Mouse (Mus musculus) liver, embryonic 14.5 days (tissue): Measurements from ENCODE around the gene Cyb5r1. TPM values are rescaled to one million over a fixed set of nuclear protein-coding genes. Genes with fewer than 3 reads are reported as not detected.
A peak's percentile ranks its signal among the peaks of the same experiment; 100 is the strongest.
"Not testable (repeated sequence)": the region's sequence is repeated elsewhere in the genome, so short reads cannot be mapped to it uniquely, and the experiment has no call there.

ENCODE experiments used
- ATAC-seq: fragments of 200-750 bp; cut with Nextera tagmentation; 2 replicates; pipeline ENCODE4 v1.8.0; 2017; ENCODE audit warnings: moderate number of reproducible peaks, mild to moderate bottlenecking, moderate library complexity; ENCODE audit not compliant: insufficient read depth
- DNase-seq, 3 experiments: peaks; one replicate each; pipeline ENCODE4 v3.0.0-alpha.2; 2012 to 2013; ENCODE audit warnings: low read depth in 3 of 3, low spot score in 3 of 3
- H3K27ac ChIP-seq: fragments of 300-500 bp; sonication (generic); 2 replicates; pipeline ENCODE4 v1.5.1; 2014; ENCODE audit warnings: moderate library complexity, mild to moderate bottlenecking, control low read depth, inconsistent platforms
- H3K27me3 ChIP-seq: fragments of 300-500 bp; sonication (generic); 2 replicates; pipeline ENCODE4 v1.6.1; 2014; ENCODE audit warnings: mild to moderate bottlenecking, low read length, moderate library complexity; ENCODE audit not compliant: control insufficient read depth, insufficient read depth
- H3K36me3 ChIP-seq: fragments of 300-500 bp; sonication (generic); replicated peaks from 2 replicates; pipeline ENCODE4 v1.6.1; 2014; ENCODE audit warnings: low read depth; ENCODE audit not compliant: control insufficient read depth, insufficient read depth
- H3K4me1 ChIP-seq, 2 experiments: fragments of 200-500 bp in 1 of 2; fragments of 300-500 bp in 1 of 2; sonication (generic) in 1 of 2; replicated peaks; 2 replicates each; pipeline ENCODE4 v1.6.1; 2012 to 2014; ENCODE audit warnings: antibody characterized with exemption in 1 of 2, inconsistent platforms in 1 of 2, low read length in 1 of 2; ENCODE audit not compliant: control insufficient read depth in 2 of 2, insufficient read depth in 2 of 2
- H3K4me2 ChIP-seq: fragments of 300-500 bp; sonication (generic); 2 replicates; pipeline ENCODE4 v1.6.1; 2014; ENCODE audit warnings: low read depth, mild to moderate bottlenecking, control low read depth, moderate library complexity
- H3K4me3 ChIP-seq, 2 experiments: fragments of 200-500 bp in 1 of 2; fragments of 300-500 bp in 1 of 2; sonication (generic) in 1 of 2; 2 replicates each; pipeline ENCODE4 v1.5.1; 2012 to 2014; ENCODE audit warnings: low read depth in 2 of 2, low read length in 2 of 2, mild to moderate bottlenecking in 2 of 2, control low read depth in 1 of 2, inconsistent platforms in 1 of 2, moderate library complexity in 1 of 2; ENCODE audit not compliant: insufficient read depth in 1 of 2
- H3K9ac ChIP-seq: fragments of 300-500 bp; sonication (generic); replicated peaks from 2 replicates; pipeline ENCODE4 v1.6.1; 2014; ENCODE audit warnings: mild to moderate bottlenecking, control low read depth, moderate library complexity
- H3K9me3 ChIP-seq: fragments of 300-500 bp; sonication (generic); 2 replicates; pipeline ENCODE4 v1.6.1; 2016; ENCODE audit warnings: low read length, mixed read lengths; ENCODE audit not compliant: control insufficient read depth
- CTCF ChIP-seq: IDR thresholded peaks from 2 replicates; pipeline ENCODE4 v1.5.1; 2016; ENCODE audit warnings: antibody characterized with exemption, low read depth, control low read depth
- EP300 ChIP-seq: IDR thresholded peaks from 2 replicates; pipeline ENCODE4 v1.6.1; 2016; ENCODE audit warnings: antibody characterized with exemption, low read depth
- WGBS: fragments of 180-500 bp; shearing (Covaris S2); extraction: QIAGEN DNeasy Blood & Tissue Kit; methylation state at CpG from one replicate; pipeline ENCODE4 v1.1.7; 2014; ENCODE audit not compliant: insufficient replicate concordance; 5-methylcytosine and 5-hydroxymethylcytosine counted together
- polyA plus RNA-seq, 2 experiments: library from polyadenylated mRNA; depleted of rRNA in 1 of 2; stranded (reverse) in 1 of 2; unstranded in 1 of 2; fragments of >200 nt; fragmentation: Nextera tagmentation in 1 of 2; extraction: Ambion mirVana in 1 of 2; gene quantifications; 2 replicates each; pipeline versions ENCODE4 v1.2.1 to v1.2.3; 2012 to 2014

Gene Cyb5r1
- polyA plus RNA-seq, 2 experiments, result 10.9 to 14.9 TPM

DNA sequence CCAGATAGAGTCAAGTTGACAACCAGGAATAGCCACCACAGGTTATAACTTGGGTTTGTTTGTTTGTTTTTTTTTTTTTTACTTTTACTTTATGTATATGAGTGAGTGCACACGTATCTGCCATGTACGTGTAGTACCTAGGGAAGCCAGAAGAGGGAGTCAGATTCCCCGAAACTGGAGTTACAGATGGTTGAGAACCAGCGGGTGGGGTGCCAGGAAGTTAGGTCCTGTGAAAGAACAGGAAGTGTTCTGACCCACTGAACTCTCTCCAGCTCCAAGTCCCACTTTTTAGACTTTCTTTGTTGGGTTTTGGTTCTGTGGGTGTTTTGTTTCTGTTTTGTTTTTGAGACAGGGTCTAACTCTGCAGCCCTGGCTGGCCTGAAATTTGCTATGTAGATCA, 30.1 kb downstream of the Cyb5r1 start:
- no peak overlapping the region for H3K27ac ChIP-seq
- H3K27me3 ChIP-seq, result no peaks in the 10 kb centered on the region
- DNase-seq, result peak in 2 of 3 experiments; percentile 59 to 61
- no peak overlapping the region for H3K9ac ChIP-seq
- peak overlapping the region; percentile 18; the same call in 1 of the 2 replicates for H3K4me2 ChIP-seq
- TF ChIP-seq CTCF, result peak; percentile 80
- TF ChIP-seq EP300, result 0 out of 2 replicates have a peak, but pooled peaks have one; percentile 11
- whole genome bisulfite sequencing, result 24% methylated on average over 4 of the region's 4 CpGs
- H3K4me1 ChIP-seq, result peaks cover 6 to 12% of the 10 kb centered on the region in 2 experiments; a peak in 3 of 4 replicates
- H3K36me3 ChIP-seq, result peaks cover 32% of the 10 kb centered on the region
- no peaks in the 10 kb centered on the region for H3K9me3 ChIP-seq
- peak overlapping the region in 1 of 2 experiments; percentile 21; a peak in 1 of 4 replicates for H3K4me3 ChIP-seq
- ATAC-seq, result peak; percentile 22; the same call in 1 of the 2 replicates

DNA sequence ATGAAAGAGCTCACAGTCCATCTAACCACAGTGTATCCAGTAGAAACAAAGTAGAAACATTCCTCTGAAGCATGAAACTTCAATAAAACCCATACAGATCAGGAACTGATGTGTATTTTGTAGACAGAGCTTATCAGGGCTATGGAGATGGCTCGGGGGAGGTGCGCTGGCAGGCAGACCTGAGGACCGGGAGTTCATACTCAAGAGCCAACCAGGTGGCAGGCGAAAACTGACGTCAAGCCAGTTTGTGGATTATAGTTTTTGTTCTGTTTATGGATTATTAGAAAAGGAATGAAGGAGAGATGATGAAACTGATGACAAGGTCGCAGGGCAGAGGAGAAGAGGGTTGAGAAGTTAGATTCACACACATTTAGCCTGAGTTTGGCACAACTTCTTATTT, 35.1 kb downstream of the Cyb5r1 start:
- 57% methylated on average over 6 of the region's 6 CpGs for WGBS
- H3K36me3 ChIP-seq, result no peaks in the 10 kb centered on the region
- H3K9me3 ChIP-seq, result no peaks in the 10 kb centered on the region
- ATAC-seq (no peak), DNase-seq (no peak)
- no peak overlapping the region for H3K4me2 ChIP-seq
- TF ChIP-seq CTCF (no peak), EP300 (no peak)
- H3K27me3 ChIP-seq, result no peaks in the 10 kb centered on the region
- H3K4me1 ChIP-seq, result peaks cover 3 to 11% of the 10 kb centered on the region in 2 experiments; a peak in 3 of 4 replicates
- no peak overlapping the region for H3K9ac ChIP-seq
- no peak overlapping the region for H3K4me3 ChIP-seq
- H3K27ac ChIP-seq, result no peak overlapping the region

DNA sequence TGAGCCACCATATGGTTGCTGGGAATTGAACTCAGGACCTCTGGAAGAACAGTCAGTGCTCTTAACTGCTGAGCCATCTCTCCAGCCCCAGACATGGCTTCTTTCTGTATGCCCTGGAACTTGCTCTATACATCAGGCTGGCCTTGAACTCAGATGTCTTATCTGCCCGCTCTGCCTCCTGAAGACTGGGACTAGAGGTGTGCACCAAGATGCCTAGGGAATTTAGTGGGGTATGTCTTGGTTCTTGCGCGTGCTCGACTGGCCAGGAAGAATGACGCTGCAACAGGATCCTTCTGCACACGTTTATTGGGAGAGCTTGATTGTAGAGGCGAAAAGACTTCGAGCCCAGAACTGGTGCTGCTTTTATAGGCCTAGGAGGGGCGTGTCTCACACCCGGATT, 36.4 kb downstream of the Cyb5r1 start:
- not testable (repeated sequence) for H3K4me1 ChIP-seq, H3K4me2 ChIP-seq, DNase-seq, ATAC-seq, H3K36me3 ChIP-seq, H3K27me3 ChIP-seq, H3K9me3 ChIP-seq, H3K4me3 ChIP-seq, H3K9ac ChIP-seq, H3K27ac ChIP-seq
- WGBS, result 88% methylated on average over 6 of the region's 10 CpGs

DNA sequence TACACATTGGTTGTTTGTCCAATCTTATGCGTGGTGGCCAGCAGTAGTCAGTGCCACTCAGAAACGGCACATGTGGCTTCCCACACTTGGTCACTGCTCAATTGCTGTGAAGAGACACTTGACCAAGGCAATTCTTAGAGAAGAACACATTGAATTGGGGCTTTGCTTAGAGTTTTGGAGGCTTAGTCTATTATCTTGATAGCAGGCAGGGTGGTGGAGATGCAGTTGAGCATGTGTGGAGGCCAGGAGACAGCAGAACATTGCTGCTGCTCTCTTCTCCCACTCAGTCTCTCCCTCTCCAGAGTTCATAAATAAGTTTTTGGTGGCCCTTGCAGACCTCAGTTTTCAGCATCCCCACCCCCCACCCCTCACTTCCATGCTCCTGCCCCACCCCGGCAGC, 37.0 kb downstream of the Cyb5r1 start:
- ATAC-seq (peak; percentile 51; the same call in 1 of the 2 replicates), DNase-seq (no peak)
- Histone ChIP-seq H3K27me3 (no peaks in the 10 kb centered on the region), H3K4me2 (no peak overlapping the region), H3K27ac (no peak overlapping the region), H3K4me1 (peaks cover 0 to 8% of the 10 kb centered on the region in 2 experiments; a peak in 3 of 4 replicates), H3K36me3 (no peaks in the 10 kb centered on the region), H3K9ac (no peak overlapping the region), H3K9me3 (no peaks in the 10 kb centered on the region), H3K4me3 (no peak overlapping the region)
- WGBS, result 83% methylated on average over 3 of the region's 3 CpGs
- TF ChIP-seq EP300, result no peak
- no peak for TF ChIP-seq CTCF

DNA sequence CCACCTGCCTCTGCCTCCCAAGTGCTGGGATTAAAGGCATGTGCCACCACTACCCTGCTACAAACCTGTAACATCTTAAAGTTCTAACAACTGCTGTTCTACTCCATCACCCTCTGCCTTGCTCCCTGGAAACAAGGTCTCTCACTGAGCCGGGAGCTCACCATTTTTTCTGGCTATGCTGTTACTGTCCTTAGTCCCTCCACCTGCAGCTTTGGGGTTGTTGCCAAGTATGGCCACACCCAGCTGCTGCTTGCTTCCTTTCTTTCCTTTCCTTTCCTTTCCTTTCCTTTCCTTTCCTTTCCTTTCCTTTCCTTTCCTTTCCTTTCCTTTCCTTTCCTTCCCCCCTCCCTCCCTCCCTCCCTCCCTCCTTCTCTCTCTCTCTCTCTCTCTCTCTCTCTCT, 37.9 kb downstream of the Cyb5r1 start:
- not testable (repeated sequence) for ATAC-seq, H3K9me3 ChIP-seq, H3K36me3 ChIP-seq, H3K27me3 ChIP-seq, H3K4me1 ChIP-seq, H3K4me2 ChIP-seq, H3K4me3 ChIP-seq, H3K27ac ChIP-seq, DNase-seq, H3K9ac ChIP-seq
- 56% methylated on average over 1 of the region's 1 CpGs for WGBS
